Mouse (Mus musculus) MEL (cell line): ENCODE results near the gene Mylpf. TPM values are rescaled to one million over a fixed set of nuclear protein-coding genes. Genes with fewer than 3 reads are reported as not detected.
A peak's percentile ranks its signal among the peaks of the same experiment; 100 is the strongest.

Source experiments
- DNase-seq: peaks from one replicate; pipeline ENCODE4 v3.0.0; 2011; ENCODE audit warnings: low read depth, low spot score
- H3K27ac ChIP-seq: 2 replicates; pipeline ENCODE4 v1.5.1; 2012; ENCODE audit warnings: low read depth, mild to moderate bottlenecking, control low read depth, low read length, moderate library complexity; ENCODE audit not compliant: control insufficient read depth
- H3K27me3 ChIP-seq, 2 experiments: fragments of 150-350 bp in 1 of 2; sonication (generic) in 1 of 2; 2 replicates each; pipeline ENCODE4 v1.6.1; 2012; ENCODE audit warnings: low read length in 2 of 2, mild to moderate bottlenecking in 2 of 2, improper control_type of control experiment in 1 of 2, moderate library complexity in 1 of 2; ENCODE audit not compliant: insufficient read depth in 2 of 2, control insufficient read depth in 1 of 2
- H3K36me3 ChIP-seq, 2 experiments: 2 replicates each; pipeline ENCODE4 v1.6.1; 2012 to 2014; ENCODE audit warnings: low read length in 2 of 2, improper control_type of control experiment in 1 of 2, inconsistent platforms in 1 of 2, mild to moderate bottlenecking in 1 of 2; ENCODE audit not compliant: insufficient read depth in 2 of 2, control insufficient read depth in 1 of 2
- H3K4me1 ChIP-seq, 2 experiments: fragments of 150-350 bp in 1 of 2; sonication (generic) in 1 of 2; 2 replicates each; pipeline ENCODE4 v1.6.1; 2012; ENCODE audit warnings: low read length in 2 of 2, improper control_type of control experiment in 1 of 2, mild to moderate bottlenecking in 1 of 2; ENCODE audit not compliant: insufficient read depth in 2 of 2, control insufficient read depth in 1 of 2
- H3K4me3 ChIP-seq, 2 experiments: fragments of 150-350 bp in 1 of 2; sonication (generic) in 1 of 2; 2 replicates each; pipeline ENCODE4 v1.5.1; 2012; ENCODE audit warnings: low read depth in 2 of 2, low read length in 2 of 2, mild to moderate bottlenecking in 2 of 2, moderate library complexity in 2 of 2, control low read depth in 1 of 2, improper control_type of control experiment in 1 of 2; ENCODE audit not compliant: control insufficient read depth in 1 of 2, insufficient read depth in 1 of 2
- H3K79me2 ChIP-seq: 2 replicates; pipeline ENCODE4 v1.6.1; 2012; ENCODE audit warnings: mild to moderate bottlenecking, low read length, moderate library complexity; ENCODE audit not compliant: control insufficient read depth, poor library complexity, insufficient read depth
- H3K9ac ChIP-seq: 2 replicates; pipeline ENCODE4 v1.6.1; 2012; ENCODE audit warnings: low read depth, mild to moderate bottlenecking, control low read depth, low read length, moderate library complexity; ENCODE audit not compliant: control insufficient read depth, poor library complexity, severe bottlenecking
- H3K9me3 ChIP-seq: fragments of 150-350 bp; sonication (generic); replicated peaks from 2 replicates; pipeline ENCODE4 v1.6.1; 2012; ENCODE audit warnings: mild to moderate bottlenecking, low read length, improper control_type of control experiment, moderate library complexity; ENCODE audit not compliant: insufficient read depth
- CHD1 ChIP-seq: IDR thresholded peaks from 2 replicates; pipeline ENCODE4 v1.6.1; 2012; ENCODE audit warnings: low read depth, mild to moderate bottlenecking, inconsistent platforms, low read length, improper control_type of control experiment
- CHD2 ChIP-seq: IDR thresholded peaks from 2 replicates; pipeline ENCODE4 v1.6.1; 2011; ENCODE audit warnings: low read length, improper control_type of control experiment
- E2F4 ChIP-seq: IDR thresholded peaks from 2 replicates; pipeline ENCODE4 v1.6.1; 2011; ENCODE audit warnings: low read depth, low read length, improper control_type of control experiment, borderline replicate concordance
- EP300 ChIP-seq, 2 experiments: IDR thresholded peaks; 2 replicates each; pipeline ENCODE4 v1.6.1; 2011; ENCODE audit warnings: improper control_type of control experiment in 2 of 2, low read length in 2 of 2, low read depth in 1 of 2, mild to moderate bottlenecking in 1 of 2
- GATA1 ChIP-seq: IDR thresholded peaks from 2 replicates; pipeline ENCODE4 v1.6.1; 2011; ENCODE audit warnings: low read depth, low read length, improper control_type of control experiment
- KAT2A ChIP-seq: conservative IDR thresholded peaks from 2 replicates; pipeline ENCODE4 v1.6.1; 2012; ENCODE audit warnings: low read depth, low read length, improper control_type of control experiment, inconsistent platforms
- MAFK ChIP-seq: IDR thresholded peaks from 2 replicates; pipeline ENCODE4 v1.6.1; 2011; ENCODE audit warnings: low read depth, mild to moderate bottlenecking, low read length, improper control_type of control experiment, borderline replicate concordance
- MXI1 ChIP-seq: IDR thresholded peaks from 2 replicates; pipeline ENCODE4 v1.6.1; 2011; ENCODE audit warnings: mild to moderate bottlenecking, low read depth, low read length, improper control_type of control experiment
- NRF1 ChIP-seq: IDR thresholded peaks from 2 replicates; pipeline ENCODE4 v1.6.1; 2014; ENCODE audit warnings: low read depth, mild to moderate bottlenecking, inconsistent platforms, low read length, improper control_type of control experiment, moderate library complexity; ENCODE audit not compliant: poor library complexity, insufficient read depth, severe bottlenecking
- POLR2AphosphoS2 ChIP-seq: IDR thresholded peaks from 2 replicates; pipeline ENCODE4 v1.6.1; 2011; ENCODE audit warnings: low read length, improper control_type of control experiment
- POLR2AphosphoS5 ChIP-seq: IDR thresholded peaks from 2 replicates; pipeline ENCODE4 v1.6.1; 2012; ENCODE audit warnings: low read depth, borderline replicate concordance, mild to moderate bottlenecking, inconsistent platforms, low read length, moderate library complexity, mixed read lengths
- RAD21 ChIP-seq: IDR thresholded peaks from 2 replicates; pipeline ENCODE4 v1.6.1; 2011; ENCODE audit warnings: mild to moderate bottlenecking, low read depth, low read length, improper control_type of control experiment
- TAL1 ChIP-seq: IDR thresholded peaks from 2 replicates; pipeline ENCODE4 v1.6.1; 2012; ENCODE audit warnings: mild to moderate bottlenecking, inconsistent platforms, low read length, moderate library complexity, mixed read lengths
- TCF12 ChIP-seq: IDR thresholded peaks from 2 replicates; pipeline ENCODE4 v1.6.1; 2014; ENCODE audit warnings: low read depth, mild to moderate bottlenecking, inconsistent platforms, low read length, improper control_type of control experiment, moderate library complexity
- UBTF ChIP-seq: IDR thresholded peaks from 2 replicates; pipeline ENCODE4 v1.6.1; 2012; ENCODE audit warnings: low read depth, mild to moderate bottlenecking, inconsistent platforms, low read length, improper control_type of control experiment, moderate library complexity, borderline replicate concordance; ENCODE audit not compliant: insufficient read depth
- USF1 ChIP-seq: IDR thresholded peaks from 2 replicates; pipeline ENCODE4 v1.6.1; 2014; ENCODE audit warnings: low read depth, mild to moderate bottlenecking, inconsistent platforms, low read length, improper control_type of control experiment, moderate library complexity
- ZC3H11A ChIP-seq: IDR thresholded peaks from 2 replicates; pipeline ENCODE4 v1.6.1; 2012; ENCODE audit warnings: low read depth, mild to moderate bottlenecking, inconsistent platforms, low read length, improper control_type of control experiment
- ZKSCAN1 ChIP-seq: IDR thresholded peaks from 2 replicates; pipeline ENCODE4 v1.6.1; 2012; ENCODE audit warnings: low read depth, mild to moderate bottlenecking, inconsistent platforms, low read length, improper control_type of control experiment, moderate library complexity
- ZMIZ1 ChIP-seq: IDR thresholded peaks from 2 replicates; pipeline ENCODE4 v1.6.1; 2012; ENCODE audit warnings: low read depth, mild to moderate bottlenecking, inconsistent platforms, low read length, improper control_type of control experiment, moderate library complexity
- polyA plus RNA-seq, 2 experiments: library from polyadenylated mRNA; stranded (reverse) in 1 of 2; unstranded in 1 of 2; fragments of >175 nt in 1 of 2; fragments of >200 nt in 1 of 2; gene quantifications; 2 replicates each; pipeline versions ENCODE4 v1.2.1 to v1.2.4; 2012; ENCODE audit warnings: low replicate concordance in 2 of 2, low read depth in 1 of 2; ENCODE audit not compliant: insufficient read length in 2 of 2, insufficient read depth in 1 of 2, missing spikeins in 1 of 2
- total RNA-seq: library from RNA; depleted of rRNA; stranded (reverse); fragments of 300-350 nt; gene quantifications from 2 replicates; pipeline ENCODE4 v1.2.3, GENCODE M21; 2012

Gene Mylpf
- total and polyA plus RNA-seq, 3 experiments = 9.1 to 11.2 TPM; not detected in 1

- no peaks in the 10 kb centered on the region for H3K9me3 ChIP-seq
- H3K79me2 ChIP-seq = peaks cover 41% of the 10 kb centered on the region
- peak within 1 kb of the TSS; percentile 84 for H3K27ac ChIP-seq
- TF ChIP-seq CHD1 = no peak
- 0 out of 2 replicates have a peak, but pooled peaks have one; percentile 33 for TF ChIP-seq MXI1
- TF ChIP-seq NRF1 = no peak
- TF ChIP-seq MAFK = no peak
- TF ChIP-seq UBTF = 0 out of 2 replicates have a peak, but pooled peaks have one; percentile 30
- no peak for TF ChIP-seq POLR2AphosphoS5
- no peak for TF ChIP-seq TAL1
- no peak for TF ChIP-seq EP300 (IDR thresholded peaks at IDR 0.05; ENCODE audit: low read depth in 1 of 2, low read length in 2 of 2)
- no peak for TF ChIP-seq TCF12
- TF ChIP-seq POLR2AphosphoS2 = no peak
- peak within 1 kb of the TSS; percentile 86 for H3K9ac ChIP-seq
- DNase-seq = no peak
- peak within 1 kb of the TSS; percentile 99 for H3K4me3 ChIP-seq
- H3K36me3 ChIP-seq = peaks cover 4 to 21% of the 10 kb centered on the region in 2 experiments; a peak in 3 of 4 replicates
- H3K4me1 ChIP-seq = peaks cover 0 to 24% of the 10 kb centered on the region in 2 experiments; a peak in 3 of 4 replicates
- no peaks in the 10 kb centered on the region for H3K27me3 ChIP-seq
Observed at GRCm38 (mm10) chr7:127208295-127208552, 466 bp upstream of the Mylpf start, which contains the start of gene Tbc1d10b. Gene Tbc1d10b (minus strand): TSS chr7:127208468.

GRCm38 (mm10) chr7:127209851-127210250, 1.2 kb downstream of the Mylpf start:
- Histone ChIP-seq H3K79me2 (peaks cover 30% of the 10 kb centered on the region), H3K9me3 (no peaks in the 10 kb centered on the region), H3K4me3 (peak overlapping the region; percentile 33 to 39; a peak in 3 of 4 replicates), H3K27ac (peak overlapping the region; percentile 84), H3K4me1 (peaks cover 0 to 25% of the 10 kb centered on the region in 2 experiments; a peak in 3 of 4 replicates), H3K9ac (peak overlapping the region; percentile 66), H3K27me3 (no peaks in the 10 kb centered on the region), H3K36me3 (peaks cover 1 to 20% of the 10 kb centered on the region in 2 experiments; a peak in 3 of 4 replicates)
- peak; percentile 25 for DNase-seq
- TF ChIP-seq CHD1 (no peak), RAD21 (no peak), E2F4 (no peak), ZKSCAN1 (no peak), KAT2A (no peak), USF1 (no peak), ZC3H11A (no peak; the same call in 1 of the 2 replicates), MXI1 (no peak), CHD2 (no peak), POLR2AphosphoS5 (no peak), GATA1 (no peak), ZMIZ1 (no peak), POLR2AphosphoS2 (no peak)
